Mouse (Mus musculus) midbrain, embryonic 11.5 days (tissue): ENCODE data around the gene Hist2h2aa2. TPM values are rescaled to one million over a fixed set of nuclear protein-coding genes. Genes with fewer than 3 reads are reported as not detected.
A peak's percentile ranks its signal among the peaks of the same experiment; 100 is the strongest.
"Not testable (repeated sequence)": the region's sequence is repeated elsewhere in the genome, so short reads cannot be mapped to it uniquely, and the experiment has no call there.

Experiments used
- ATAC-seq: fragments of 200-750 bp; cut with Nextera tagmentation; 2 replicates; pipeline ENCODE4 v1.8.0; 2017; ENCODE audit warnings: moderate TSS enrichment, moderate library complexity; ENCODE audit not compliant: low FRiP score
- DNase-seq: peaks from one replicate; pipeline ENCODE4 v3.0.0; 2015; ENCODE audit warnings: low spot score; ENCODE audit errors: missing footprints
- H3K27ac ChIP-seq: fragments of 300-500 bp; sonication (generic); 2 replicates; pipeline ENCODE4 v1.5.1; 2014; ENCODE audit warnings: low read depth, low read length
- H3K27me3 ChIP-seq: fragments of 300-500 bp; sonication (generic); 2 replicates; pipeline ENCODE4 v1.6.1; 2014; ENCODE audit warnings: mild to moderate bottlenecking, low read length, moderate library complexity, mixed read lengths; ENCODE audit not compliant: control insufficient read depth, insufficient read depth
- H3K36me3 ChIP-seq: fragments of 300-500 bp; sonication (generic); 2 replicates; pipeline ENCODE4 v1.6.1; 2014; ENCODE audit warnings: mild to moderate bottlenecking, low read length, moderate library complexity, mixed read lengths; ENCODE audit not compliant: control insufficient read depth, insufficient read depth
- H3K4me1 ChIP-seq: fragments of 300-500 bp; sonication (generic); 2 replicates; pipeline ENCODE4 v1.6.1; 2014; ENCODE audit warnings: low read length; ENCODE audit not compliant: control insufficient read depth, insufficient read depth
- H3K4me2 ChIP-seq: fragments of 300-500 bp; sonication (generic); 2 replicates; pipeline ENCODE4 v1.6.1; 2014; ENCODE audit warnings: mild to moderate bottlenecking, moderate library complexity
- H3K4me3 ChIP-seq: fragments of 300-500 bp; sonication (generic); 2 replicates; pipeline ENCODE4 v1.5.1; 2014; ENCODE audit warnings: low read depth, low read length
- H3K9ac ChIP-seq: fragments of 300-500 bp; sonication (generic); 2 replicates; pipeline ENCODE4 v1.6.1; 2014; ENCODE audit warnings: low read length
- H3K9me3 ChIP-seq: fragments of 300-500 bp; sonication (generic); 2 replicates; pipeline ENCODE4 v1.6.1; 2016; ENCODE audit warnings: low read length; ENCODE audit not compliant: control insufficient read depth
- WGBS: fragments of 180-500 bp; shearing (Covaris S2); extraction: QIAGEN DNeasy Blood & Tissue Kit; methylation state at CpG from one replicate; pipeline ENCODE4 v1.1.7; 2014; 5-methylcytosine and 5-hydroxymethylcytosine counted together
- polyA plus RNA-seq: library from polyadenylated mRNA; unstranded; fragments of >200 nt; fragmentation: Nextera tagmentation; extraction: Ambion mirVana; gene quantifications from 2 replicates; pipeline ENCODE4 v1.2.1, GENCODE M21; 2014

Hist2h2aa2 gene
- polyA plus RNA-seq, 1 experiment from 2014 or later, result 55.2 TPM

GRCm38 (mm10) chr3:96240799-96241197 lies 722 bp upstream of the Hist2h2aa2 start:
- peak overlapping the region; percentile 32 for H3K27ac ChIP-seq
- peak overlapping the region; percentile 58 for H3K9ac ChIP-seq
- no peak for ATAC-seq
- H3K4me3 ChIP-seq, result no peak overlapping the region
- peak overlapping the region; percentile 10; the same call in 1 of the 2 replicates for H3K4me2 ChIP-seq
- 78% methylated on average over 9 of the region's 9 CpGs for WGBS
- no peaks in the 10 kb centered on the region for H3K36me3 ChIP-seq
- H3K4me1 ChIP-seq, result peaks cover 20% of the 10 kb centered on the region
- DNase-seq, result no peak
- no peaks in the 10 kb centered on the region for H3K27me3 ChIP-seq
- no peaks in the 10 kb centered on the region for H3K9me3 ChIP-seq

- Histone ChIP-seq H3K27ac (peak within 1 kb of the TSS; percentile 83), H3K4me3 (peak within 1 kb of the TSS; percentile 49), H3K9ac (peak within 1 kb of the TSS; percentile 91), H3K4me1 (peaks cover 12% of the 10 kb centered on the region), H3K4me2 (peak within 1 kb of the TSS; percentile 70)
- ATAC-seq, result peak; percentile 92
- 0% methylated on average over 20 of the region's 68 CpGs for WGBS
- not testable (repeated sequence) for H3K27me3 ChIP-seq, H3K9me3 ChIP-seq, DNase-seq, H3K36me3 ChIP-seq
Observed at GRCm38 (mm10) chr3:96238954-96239793, 902 bp downstream of the Hist2h2aa2 start, which contains the start of gene Hist2h3c2. Gene Hist2h3c2 (minus strand): TSS chr3:96239127.

GRCm38 (mm10) chr3:96237904-96238511 lies 2.1 kb downstream of the Hist2h2aa2 start:
- Histone ChIP-seq H3K4me1 (peaks cover 12% of the 10 kb centered on the region), H3K9ac (peak overlapping the region; percentile 91), H3K36me3 (no peaks in the 10 kb centered on the region), H3K4me3 (peak overlapping the region; percentile 49), H3K27ac (peak overlapping the region; percentile 83), H3K27me3 (no peaks in the 10 kb centered on the region), H3K4me2 (peak overlapping the region; percentile 70), H3K9me3 (no peaks in the 10 kb centered on the region)
- DNase-seq (peak; percentile 91), ATAC-seq (no peak)
- WGBS, result 1% methylated on average over 12 of the region's 12 CpGs

GRCm38 (mm10) chr3:96237335-96237903 lies 2.7 kb downstream of the Hist2h2aa2 start:
- Histone ChIP-seq H3K4me1 (peaks cover 12% of the 10 kb centered on the region), H3K36me3 (no peaks in the 10 kb centered on the region), H3K27me3 (no peaks in the 10 kb centered on the region), H3K4me2 (peak overlapping the region; percentile 70), H3K27ac (peak overlapping the region; percentile 83), H3K9ac (peak overlapping the region; percentile 91), H3K4me3 (peak overlapping the region; percentile 49), H3K9me3 (no peaks in the 10 kb centered on the region)
- DNase-seq (peak; percentile 92), ATAC-seq (no peak)
- 27% methylated on average over 7 of the region's 7 CpGs for WGBS

- Histone ChIP-seq H3K27me3 (no peaks in the 10 kb centered on the region), H3K4me1 (peaks cover 12% of the 10 kb centered on the region), H3K4me3 (peak overlapping the region; percentile 49), H3K36me3 (no peaks in the 10 kb centered on the region), H3K9me3 (no peaks in the 10 kb centered on the region), H3K27ac (peak overlapping the region; percentile 83; the same call in 1 of the 2 replicates), H3K4me2 (peak overlapping the region; percentile 70), H3K9ac (peak overlapping the region; percentile 91; the same call in 1 of the 2 replicates)
- DNase-seq (peak; percentile 86), ATAC-seq (no peak)
- WGBS, result 81% methylated on average over 4 of the region's 4 CpGs
Observed at GRCm38 (mm10) chr3:96236834-96237334, 3.2 kb downstream of the Hist2h2aa2 start.

- no peak overlapping the region for H3K9ac ChIP-seq
- peaks cover 11% of the 10 kb centered on the region for H3K4me1 ChIP-seq
- ATAC-seq (no peak), DNase-seq (no peak)
- no peaks in the 10 kb centered on the region for H3K9me3 ChIP-seq
- no peak overlapping the region for H3K4me2 ChIP-seq
- H3K4me3 ChIP-seq, result no peak overlapping the region
- no peak overlapping the region for H3K27ac ChIP-seq
- whole genome bisulfite sequencing, result 70% methylated on average over 3 of the region's 3 CpGs
- H3K36me3 ChIP-seq, result no peaks in the 10 kb centered on the region
- no peaks in the 10 kb centered on the region for H3K27me3 ChIP-seq
Observed at GRCm38 (mm10) chr3:96235836-96236235, 4.2 kb downstream of the Hist2h2aa2 start.

- Histone ChIP-seq H3K27ac (no peak overlapping the region), H3K36me3 (no peaks in the 10 kb centered on the region), H3K9ac (no peak overlapping the region), H3K4me1 (peaks cover 9% of the 10 kb centered on the region), H3K4me3 (no peak overlapping the region), H3K4me2 (no peak overlapping the region), H3K9me3 (no peaks in the 10 kb centered on the region), H3K27me3 (no peaks in the 10 kb centered on the region)
- DNase-seq (no peak), ATAC-seq (no peak)
- 96% methylated on average over 2 of the region's 2 CpGs for WGBS
Observed at GRCm38 (mm10) chr3:96234914-96235313, 5.2 kb downstream of the Hist2h2aa2 start.

- no peaks in the 10 kb centered on the region for H3K36me3 ChIP-seq
- no peak overlapping the region for H3K4me3 ChIP-seq
- H3K4me2 ChIP-seq, result no peak overlapping the region
- 62% methylated on average over 2 of the region's 2 CpGs for WGBS
- no peaks in the 10 kb centered on the region for H3K4me1 ChIP-seq
- ATAC-seq (no peak), DNase-seq (no peak)
- no peak overlapping the region for H3K27ac ChIP-seq
- no peak overlapping the region for H3K9ac ChIP-seq
- no peaks in the 10 kb centered on the region for H3K27me3 ChIP-seq
- no peaks in the 10 kb centered on the region for H3K9me3 ChIP-seq
Observed at GRCm38 (mm10) chr3:96231758-96232120, 8.3 kb downstream of the Hist2h2aa2 start.
